Mouse (Mus musculus) left cerebral cortex, adult 2 months (tissue): ENCODE data around the gene Trim12a. TPM values are rescaled to one million over a fixed set of nuclear protein-coding genes. Genes with fewer than 3 reads are reported as not detected.
"Not testable (repeated sequence)": the region's sequence is repeated elsewhere in the genome, so short reads cannot be mapped to it uniquely, and the experiment has no call there.

Source experiments
- DNase-seq, 2 experiments: peaks; one replicate each; pipeline ENCODE4 v3.0.0; 2021 to 2022; ENCODE audit warnings: low spot score in 2 of 2, mixed read lengths in 1 of 2; ENCODE audit errors: extremely low spot score in 1 of 2
- H3K27ac ChIP-seq: fragments of 200-600 bp; 2 replicates; pipeline ENCODE4 v1.8.1; 2022
- H3K4me3 ChIP-seq: fragments of 200-600 bp; 2 replicates; pipeline ENCODE4 v1.8.1; 2022
- CTCF ChIP-seq: fragments of 200-600 bp; IDR thresholded peaks from 2 replicates; pipeline ENCODE4 v1.8.1; 2022; ENCODE audit warnings: antibody characterized with exemption, mild to moderate bottlenecking, moderate library complexity
- intact Hi-C: fragments of 180-260 bp; cut with DNase I; formaldehyde crosslinking; loops from one replicate; pipeline ENCODE4 v1.15.1; 2025
- long read RNA-seq, 2 experiments: library from polyadenylated mRNA; stranded (forward); transcript quantifications; one replicate each; pipeline ENCODE4 v2.0.0; 2021; ENCODE audit warnings: borderline mapping rate in 2 of 2
- total RNA-seq, 2 experiments: library from RNA; stranded (reverse); gene quantifications; 2 replicates each; pipeline ENCODE4 v1.2.3; 2021

Trim12a gene
- total RNA-seq, result 1 to 10 TPM; 2.2 to 3.2 TPM
- long read RNA-seq, experiment 1, partial matches to known transcripts, result 0 of 1 reads
- long read RNA-seq, experiment 1, other reads (novel, unspliced or antisense), result 0 of 1 reads
- long read RNA-seq, experiment 2, partial matches to known transcripts, result 0 of 2 reads
- long read RNA-seq, experiment 2, other reads (novel, unspliced or antisense), result 2 of 2 reads

- intact Hi-C loops, DNase-seq, H3K27ac ChIP-seq: not testable (repeated sequence)
- H3K4me3 ChIP-seq, result peak within 1 kb of the TSS; percentile 37
These were observed at the start of gene Trim12a for GRCm38 (mm10) chr7:104315369-104316080. Gene Trim12a, minus strand, starts transcription at chr7:104315466.

- no peak for TF ChIP-seq CTCF
- DNase-seq, result no peak
- Histone ChIP-seq H3K27ac (no peak overlapping the region), H3K4me3 (no peak overlapping the region)
- intact Hi-C loops, result no loop called here
These were observed 38.3 kb upstream of the Trim12a start for GRCm38 (mm10) chr7:104353600-104353967.

- Histone ChIP-seq H3K4me3 (peak within 1 kb of the TSS; percentile 37), H3K27ac (no peak within 1 kb of the TSS)
- TF ChIP-seq CTCF, result no peak
- intact Hi-C loops, result no loop called here
- DNase-seq, result no peak
These were observed 37.7 kb upstream of the Trim12a start, which contains the start of gene Trim12c for GRCm38 (mm10) chr7:104352717-104353599. Gene Trim12c, minus strand, starts transcription at chr7:104353362.

DNA sequence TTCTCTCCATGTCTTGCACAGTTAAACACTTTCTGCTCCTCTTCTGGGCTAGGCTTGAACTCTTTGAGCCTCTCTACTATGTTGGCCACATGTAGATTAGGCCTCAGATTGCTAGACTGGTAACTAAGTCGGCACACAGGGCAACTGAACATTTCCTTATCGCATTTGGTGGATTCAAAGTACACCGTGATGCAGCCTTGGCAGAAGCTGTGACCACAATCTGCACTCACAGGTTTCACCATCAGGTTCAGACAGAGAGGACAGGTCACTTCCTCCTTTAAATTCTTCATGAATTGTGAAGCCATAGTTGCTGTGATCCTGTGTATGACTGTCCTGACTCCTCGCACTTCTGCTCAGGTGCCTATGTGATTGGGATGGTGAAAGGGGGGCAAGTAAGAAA, 32.8 kb upstream of the Trim12a start:
- H3K4me3 ChIP-seq, intact Hi-C loops, DNase-seq, H3K27ac ChIP-seq: not testable (repeated sequence)

- H3K27ac ChIP-seq, intact Hi-C loops, DNase-seq, H3K4me3 ChIP-seq: not testable (repeated sequence)
These were observed 25.5 kb upstream of the Trim12a start for GRCm38 (mm10) chr7:104340744-104341143.

- H3K4me3 ChIP-seq, intact Hi-C loops, DNase-seq, H3K27ac ChIP-seq: not testable (repeated sequence)
These were observed 20.3 kb upstream of the Trim12a start for GRCm38 (mm10) chr7:104335547-104335946.

DNA sequence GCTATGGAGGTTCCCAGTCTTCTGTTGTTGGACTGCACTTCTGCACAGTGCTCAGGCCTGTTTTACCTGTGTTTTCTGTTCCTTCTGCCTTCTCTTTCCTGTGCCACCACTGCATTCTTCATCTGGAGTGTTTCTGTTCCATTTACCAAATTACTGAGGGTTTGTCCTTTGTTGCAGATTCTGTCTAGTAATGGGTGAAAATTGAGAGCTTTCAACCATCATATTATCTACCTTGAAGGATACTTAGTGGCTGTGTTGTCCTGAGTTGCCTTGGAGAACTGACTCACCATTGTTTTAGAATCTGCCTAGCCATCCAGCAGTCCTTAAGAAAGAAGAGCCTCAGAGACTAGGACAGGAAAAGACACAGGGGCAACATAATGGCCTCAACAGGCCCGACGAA, 13.9 kb upstream of the Trim12a start, which contains the start of gene Trim34b:
Gene Trim34b, plus strand, starts transcription at position 301 of the 400 bp plus-strand sequence.
- H3K27ac ChIP-seq, intact Hi-C loops, H3K4me3 ChIP-seq, DNase-seq: not testable (repeated sequence)

DNA sequence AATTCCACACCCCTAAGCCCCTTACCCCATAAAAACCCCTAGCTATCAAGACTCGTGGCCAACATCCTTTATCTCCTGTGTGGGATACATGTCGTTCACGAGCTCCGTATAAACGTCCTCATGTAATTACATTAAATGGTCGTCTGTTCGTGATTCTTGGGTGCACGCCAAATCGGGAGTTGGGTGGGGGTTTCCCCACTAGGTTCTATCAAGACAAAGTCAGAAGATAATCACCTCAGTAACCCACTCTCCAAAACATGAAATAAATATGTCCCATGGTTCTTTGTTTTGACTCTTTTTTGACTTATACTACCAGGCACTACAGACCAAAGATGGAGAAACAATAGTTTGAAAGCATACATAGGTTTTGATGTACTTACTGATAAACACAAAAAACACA, 6.8 kb upstream of the Trim12a start:
- TF ChIP-seq CTCF, result no peak
- no peak for DNase-seq
- intact Hi-C loops, result loop anchor here (5.0 kb wide), 1 partner anchor 40 kb away; no protein-coding TSS in a partner anchor
- no peak overlapping the region for H3K27ac ChIP-seq
- H3K4me3 ChIP-seq, result no peak overlapping the region

DNA sequence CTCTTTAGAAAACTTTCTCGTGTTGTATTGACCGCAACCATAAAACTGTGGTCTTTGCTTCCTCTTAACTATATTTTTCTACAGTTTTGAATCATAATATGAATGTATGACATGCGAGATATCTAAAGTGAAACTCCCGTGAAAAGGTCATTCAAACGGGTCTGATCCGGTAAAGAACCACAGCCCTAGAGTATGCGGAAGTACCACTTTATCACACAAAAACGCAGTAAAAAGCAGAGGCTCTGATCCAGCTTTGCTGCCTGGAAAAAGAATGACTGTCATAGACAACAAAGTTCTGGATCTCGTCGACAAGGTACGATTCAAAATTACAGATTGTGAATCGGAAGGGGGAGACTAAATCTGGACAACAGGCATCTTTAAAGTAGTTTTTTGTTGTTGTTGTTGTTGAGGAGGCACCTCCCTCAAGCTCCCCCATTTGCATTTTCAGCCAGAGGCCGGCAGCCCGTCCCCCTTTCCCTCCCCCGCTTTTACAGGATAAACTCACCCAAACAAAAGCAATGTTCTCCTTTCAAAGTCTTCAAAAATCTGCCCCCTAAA, 391 bp downstream of the Trim12a start:
- H3K4me3 ChIP-seq, result peak overlapping the region; percentile 37
- no peak overlapping the region for H3K27ac ChIP-seq
- DNase-seq, result no peak
- intact Hi-C loops, result no loop called here
- TF ChIP-seq CTCF, result no peak

DNA sequence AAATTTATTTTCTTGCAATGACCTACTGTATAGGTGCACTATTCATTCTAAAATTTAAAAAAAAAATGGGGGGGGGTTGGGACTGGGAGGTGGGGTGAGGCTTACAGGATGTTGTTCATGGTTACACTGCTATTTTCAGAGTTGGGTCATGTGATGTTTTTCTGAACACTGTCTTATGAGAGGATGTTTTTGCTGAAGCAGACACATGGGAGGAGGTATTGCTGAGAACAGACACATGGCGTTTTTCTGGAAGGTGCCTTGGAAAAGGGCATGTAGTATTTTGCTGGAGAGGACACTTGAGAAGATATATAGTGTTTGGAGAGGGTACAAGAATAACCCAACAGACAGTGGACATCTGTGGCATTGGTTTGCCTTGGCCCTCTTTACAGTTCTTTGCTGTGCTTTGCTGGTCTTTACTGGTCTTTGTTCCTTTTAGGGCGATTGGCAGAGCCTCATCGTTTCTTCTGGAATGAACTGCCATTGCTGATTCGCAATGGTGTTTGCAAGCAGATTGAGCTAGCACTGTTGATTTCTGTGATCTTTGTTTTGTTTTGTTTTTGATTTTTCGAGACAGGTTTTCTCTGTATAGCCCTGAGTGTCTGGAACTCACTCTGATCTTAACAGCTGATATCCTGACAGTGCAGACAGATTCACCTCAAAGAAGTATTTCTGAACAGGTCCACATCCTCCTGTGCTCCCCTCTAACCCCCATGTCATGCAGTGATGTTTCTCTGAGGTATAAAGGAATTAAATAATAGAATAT, 23.4 kb downstream of the Trim12a start:
- TF ChIP-seq CTCF, result no peak
- H3K4me3 ChIP-seq, result no peak overlapping the region
- no peak for DNase-seq
- intact Hi-C loops, result no loop called here
- no peak overlapping the region for H3K27ac ChIP-seq

DNA sequence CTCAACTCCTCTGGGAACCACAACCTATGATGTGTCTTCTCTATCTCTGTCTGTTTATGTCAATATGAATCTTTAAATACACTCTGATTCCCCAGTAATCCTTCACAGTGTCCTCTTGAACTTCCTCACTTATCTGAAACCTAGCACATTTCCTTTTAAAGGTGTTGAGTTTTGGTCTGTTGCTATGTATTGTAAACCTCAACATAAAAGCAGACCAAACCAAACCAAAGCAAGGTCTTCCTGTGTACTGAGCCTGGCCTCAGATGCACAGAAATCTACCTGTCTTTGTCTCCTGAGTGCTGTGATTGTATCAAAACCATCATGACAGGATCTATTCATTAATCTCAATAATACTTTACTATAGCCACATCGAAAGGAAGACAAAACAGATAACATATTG, 24.6 kb downstream of the Trim12a start:
- no peak overlapping the region for H3K4me3 ChIP-seq
- intact Hi-C loops, result no loop called here
- no peak for DNase-seq
- no peak overlapping the region for H3K27ac ChIP-seq
- TF ChIP-seq CTCF, result no peak

DNA sequence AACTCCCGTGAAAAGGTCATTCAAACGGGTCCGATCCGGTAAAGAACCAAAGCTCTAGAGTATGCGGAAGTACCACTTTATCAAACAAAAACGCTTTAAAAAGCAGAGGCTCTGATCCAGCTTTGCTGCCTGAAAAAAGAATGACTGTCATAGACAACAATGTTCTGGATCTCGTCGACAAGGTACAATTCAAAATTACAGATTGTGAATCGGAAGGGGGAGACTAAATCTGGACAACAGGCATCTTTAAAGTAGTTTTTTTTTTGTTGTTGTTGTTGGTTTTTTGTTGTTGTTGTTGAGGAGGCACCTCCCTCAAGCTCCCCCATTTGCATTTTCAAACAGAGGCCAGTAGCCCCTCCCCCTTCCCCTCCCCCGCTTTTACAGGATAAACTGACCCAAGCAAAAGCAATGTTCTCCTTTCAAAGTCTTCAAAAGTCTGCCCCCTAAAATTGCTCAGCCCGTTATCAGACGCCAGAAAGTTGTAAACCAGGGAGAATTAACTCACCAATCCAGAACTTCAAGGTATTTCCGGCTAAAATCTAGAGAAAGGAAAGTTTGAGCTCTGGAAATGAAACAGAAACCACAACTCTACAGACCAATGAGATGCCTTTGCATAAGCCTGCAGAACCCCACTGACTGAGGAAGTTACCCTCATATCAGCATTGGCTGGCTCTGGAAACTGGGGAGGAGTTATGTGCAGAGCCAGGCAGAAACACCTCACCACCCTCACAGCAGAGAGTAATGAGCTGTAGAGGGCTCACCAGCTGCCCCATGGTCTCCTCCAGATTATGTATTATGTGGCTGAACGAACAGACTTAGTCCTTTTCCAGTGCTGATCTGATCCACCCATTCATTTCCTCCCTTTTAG, 27.5 kb downstream of the Trim12a start, which contains the start of gene Trim5:
Gene Trim5, minus strand, starts transcription at position 519 of the 868 bp plus-strand sequence.
- H3K27ac ChIP-seq, intact Hi-C loops, DNase-seq: not testable (repeated sequence)
- H3K4me3 ChIP-seq, result peak within 1 kb of the TSS; percentile 6

- H3K27ac ChIP-seq, intact Hi-C loops, H3K4me3 ChIP-seq, DNase-seq: not testable (repeated sequence)
These were observed 35.9 kb downstream of the Trim12a start for GRCm38 (mm10) chr7:104279361-104279760.

GRCm38 (mm10) chr7:104265335-104265734, 49.9 kb downstream of the Trim12a start:
- intact Hi-C loops, H3K4me3 ChIP-seq, DNase-seq, H3K27ac ChIP-seq: not testable (repeated sequence)

DNA sequence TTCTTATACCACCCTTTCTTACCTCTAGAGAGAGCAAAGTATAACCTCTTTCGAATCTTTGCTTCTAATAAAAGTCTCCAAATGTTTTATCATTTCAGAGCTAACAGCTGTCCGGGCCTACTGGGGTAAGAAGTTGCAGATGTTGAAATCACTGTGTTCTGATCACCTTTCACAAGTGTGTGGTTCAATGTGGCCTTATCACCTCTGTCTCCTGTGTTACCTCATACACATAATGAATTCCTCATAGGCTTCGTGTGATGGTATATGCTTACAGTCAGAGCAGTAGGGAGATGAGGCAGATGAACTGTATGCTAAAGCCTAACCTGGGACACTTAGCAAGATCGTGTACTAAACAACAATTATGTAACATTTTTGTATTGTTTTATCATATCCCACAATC, 54.9 kb downstream of the Trim12a start:
- DNase-seq, H3K4me3 ChIP-seq, intact Hi-C loops, H3K27ac ChIP-seq: not testable (repeated sequence)
